Mouse (Mus musculus) kidney, embryonic 14.5 days (tissue): ENCODE measurements at regions not wholly inside any gene's neighbourhood (a gene's known extent, or its start where the extent isn't known, plus 50 kb on each side); places are given as distances from the start of the nearest gene placed in this dataset.

Experiments used
- ATAC-seq: fragments of 200-750 bp; cut with Nextera tagmentation; 2 replicates; pipeline ENCODE4 v1.8.0; 2017; ENCODE audit warnings: moderate number of reproducible peaks, mild to moderate bottlenecking, moderate TSS enrichment, moderate library complexity; ENCODE audit not compliant: low FRiP score, low TSS enrichment
- H3K27ac ChIP-seq: fragments of 300-500 bp; sonication (generic); 2 replicates; pipeline ENCODE4 v1.5.1; 2014; ENCODE audit warnings: low read depth, mild to moderate bottlenecking, low read length, moderate library complexity, mixed read lengths
- H3K27me3 ChIP-seq: fragments of 300-500 bp; sonication (generic); 2 replicates; pipeline ENCODE4 v1.6.1; 2014; ENCODE audit warnings: mild to moderate bottlenecking, low read length; ENCODE audit not compliant: control insufficient read depth, insufficient read depth
- H3K36me3 ChIP-seq: fragments of 300-500 bp; sonication (generic); 2 replicates; pipeline ENCODE4 v1.6.1; 2014; ENCODE audit warnings: low read length, mixed read lengths; ENCODE audit not compliant: control insufficient read depth, insufficient read depth
- H3K4me1 ChIP-seq: fragments of 300-500 bp; sonication (generic); 2 replicates; pipeline ENCODE4 v1.6.1; 2014; ENCODE audit warnings: low read length, mixed read lengths; ENCODE audit not compliant: control insufficient read depth, insufficient read depth
- H3K4me2 ChIP-seq: fragments of 300-500 bp; sonication (generic); replicated peaks from 2 replicates; pipeline ENCODE4 v1.6.1; 2014; ENCODE audit warnings: low read depth, mild to moderate bottlenecking, low read length
- H3K4me3 ChIP-seq: fragments of 300-500 bp; sonication (generic); 2 replicates; pipeline ENCODE4 v1.5.1; 2014; ENCODE audit warnings: mild to moderate bottlenecking, low read length
- H3K9ac ChIP-seq: fragments of 300-500 bp; sonication (generic); 2 replicates; pipeline ENCODE4 v1.6.1; 2014; ENCODE audit warnings: low read depth, mild to moderate bottlenecking, low read length, moderate library complexity
- H3K9me3 ChIP-seq: fragments of 300-500 bp; sonication (generic); 2 replicates; pipeline ENCODE4 v1.6.1; 2016; ENCODE audit warnings: low read length; ENCODE audit not compliant: control insufficient read depth
- WGBS: fragments of 180-500 bp; shearing (Covaris S2); extraction: QIAGEN DNeasy Blood & Tissue Kit; methylation state at CpG from one replicate; pipeline ENCODE4 v1.1.7; 2014; 5-methylcytosine and 5-hydroxymethylcytosine counted together

GRCm38 (mm10) chrX:167152611-167153010 is 56.5 kb downstream of the Tmsb4x start:
- H3K9me3 ChIP-seq: no peaks in the 10 kb centered on the region
- H3K36me3 ChIP-seq: no peaks in the 10 kb centered on the region
- no peaks in the 10 kb centered on the region for H3K27me3 ChIP-seq
- H3K9ac ChIP-seq: no peak overlapping the region
- no peak for ATAC-seq
- no peaks in the 10 kb centered on the region for H3K4me1 ChIP-seq
- H3K27ac ChIP-seq: no peak overlapping the region
- H3K4me3 ChIP-seq: no peak overlapping the region
- WGBS: 77% methylated on average over 4 of the region's 4 CpGs
- H3K4me2 ChIP-seq: no peak overlapping the region

- no peak for ATAC-seq
- Histone ChIP-seq H3K4me1 (no peaks in the 10 kb centered on the region), H3K9me3 (no peaks in the 10 kb centered on the region), H3K27me3 (no peaks in the 10 kb centered on the region), H3K9ac (no peak overlapping the region), H3K4me3 (no peak overlapping the region), H3K27ac (no peak overlapping the region), H3K4me2 (no peak overlapping the region), H3K36me3 (no peaks in the 10 kb centered on the region)
- WGBS: 77% methylated on average over 3 of the region's 3 CpGs
Observed at GRCm38 (mm10) chrX:167151341-167151740, 57.8 kb downstream of the Tmsb4x start.

DNA sequence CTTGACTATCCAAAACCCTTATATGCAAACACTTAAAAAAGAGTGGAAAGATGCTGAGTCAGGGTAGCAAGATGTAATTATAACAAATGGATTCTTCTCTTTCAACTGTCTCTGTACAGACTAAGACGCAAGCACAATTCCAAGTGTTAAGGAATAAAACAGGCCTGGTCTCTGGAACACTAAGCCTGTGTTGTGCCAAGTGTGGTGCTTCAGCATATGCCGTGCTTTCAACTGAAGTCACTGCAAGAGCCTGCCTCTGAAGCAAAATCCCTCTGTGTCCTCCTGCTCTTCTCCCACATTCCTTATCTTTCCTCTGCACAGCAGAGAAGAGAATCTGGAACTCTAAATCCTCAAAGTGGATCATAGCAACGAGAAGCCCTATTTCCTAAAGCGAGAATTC is 59.7 kb downstream of the Tmsb4x start:
- Histone ChIP-seq H3K4me3 (no peak overlapping the region), H3K9ac (no peak overlapping the region), H3K27me3 (no peaks in the 10 kb centered on the region), H3K27ac (no peak overlapping the region), H3K36me3 (no peaks in the 10 kb centered on the region), H3K9me3 (no peaks in the 10 kb centered on the region), H3K4me1 (no peaks in the 10 kb centered on the region), H3K4me2 (no peak overlapping the region)
- WGBS: 91% methylated on average over 4 of the region's 4 CpGs
- no peak for ATAC-seq

- Histone ChIP-seq H3K4me2 (no peak overlapping the region), H3K4me3 (no peak overlapping the region), H3K9me3 (no peaks in the 10 kb centered on the region), H3K4me1 (no peaks in the 10 kb centered on the region), H3K36me3 (no peaks in the 10 kb centered on the region), H3K27me3 (no peaks in the 10 kb centered on the region), H3K27ac (no peak overlapping the region), H3K9ac (no peak overlapping the region)
- WGBS: 77% methylated on average over 8 of the region's 8 CpGs
- no peak for ATAC-seq
Observed at GRCm38 (mm10) chrX:167146513-167147360, 62.4 kb downstream of the Tmsb4x start.

DNA sequence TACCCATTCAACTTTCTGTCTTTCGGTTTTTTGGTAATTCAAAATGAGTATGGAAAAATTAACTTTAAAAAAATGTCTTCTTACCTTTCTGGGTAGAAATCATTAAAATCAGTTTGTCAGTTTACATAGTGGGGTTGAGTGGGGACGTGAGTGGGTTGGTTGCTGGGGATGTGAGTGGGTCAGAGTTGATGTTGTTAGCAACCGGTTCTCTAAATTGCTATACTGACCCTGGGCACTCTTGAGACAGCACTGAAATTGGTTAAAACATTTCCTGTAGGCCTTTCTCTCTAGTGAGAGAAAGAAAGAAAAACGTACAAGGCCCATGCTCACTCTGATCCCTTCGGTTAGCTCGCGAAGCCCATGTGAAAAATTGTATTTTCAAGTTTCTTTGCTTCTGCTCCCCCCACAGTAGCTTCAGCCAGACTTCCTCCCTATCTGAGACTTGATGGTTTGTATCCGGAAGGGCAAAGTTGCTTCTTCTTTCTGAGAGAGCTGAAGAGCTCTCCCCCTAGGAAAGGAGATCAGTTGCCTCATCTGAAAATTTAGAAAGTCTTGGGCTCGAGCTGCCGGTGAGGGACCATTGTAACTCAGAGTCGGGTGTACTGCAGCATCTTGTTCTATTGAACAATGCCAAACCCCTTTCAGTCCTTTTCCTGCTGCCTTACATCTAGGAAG is 63.5 kb downstream of the Tmsb4x start:
- Histone ChIP-seq H3K9ac (no peak overlapping the region), H3K36me3 (no peaks in the 10 kb centered on the region), H3K27ac (no peak overlapping the region), H3K9me3 (no peaks in the 10 kb centered on the region), H3K4me3 (no peak overlapping the region), H3K4me2 (no peak overlapping the region), H3K4me1 (no peaks in the 10 kb centered on the region), H3K27me3 (no peaks in the 10 kb centered on the region)
- ATAC-seq: no peak
- WGBS: 77% methylated on average over 11 of the region's 11 CpGs

DNA sequence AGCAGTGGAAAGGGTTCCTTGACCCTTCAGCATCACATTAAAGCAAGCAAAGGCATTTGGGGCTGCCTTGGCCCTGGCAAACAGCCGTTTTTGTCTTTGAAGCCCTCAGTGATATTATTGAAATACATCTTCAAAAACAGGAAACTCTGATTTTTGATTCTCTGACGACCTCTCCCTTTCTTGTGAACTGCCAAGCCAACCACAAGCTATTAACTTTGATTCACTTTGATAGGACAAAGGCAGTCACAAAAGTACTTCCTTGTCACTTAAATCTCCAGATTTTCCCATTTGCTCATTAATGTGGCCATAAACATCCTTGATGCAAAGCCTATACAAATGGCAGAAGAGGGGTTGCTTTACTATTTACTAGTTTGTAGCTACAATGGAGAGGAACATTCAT is 70.0 kb downstream of the Tmsb4x start:
- H3K27me3 ChIP-seq: no peaks in the 10 kb centered on the region
- no peaks in the 10 kb centered on the region for H3K9me3 ChIP-seq
- H3K4me1 ChIP-seq: no peaks in the 10 kb centered on the region
- no peak overlapping the region for H3K9ac ChIP-seq
- WGBS: 60% methylated on average over 2 of the region's 2 CpGs
- no peak overlapping the region for H3K4me2 ChIP-seq
- H3K4me3 ChIP-seq: no peak overlapping the region
- H3K27ac ChIP-seq: no peak overlapping the region
- no peak for ATAC-seq
- H3K36me3 ChIP-seq: no peaks in the 10 kb centered on the region

GRCm38 (mm10) chrX:167134250-167134649 is 74.9 kb downstream of the Tmsb4x start:
- H3K9me3 ChIP-seq: no peaks in the 10 kb centered on the region
- H3K4me3 ChIP-seq: no peak overlapping the region
- WGBS: 94% methylated on average over 3 of the region's 3 CpGs
- no peak overlapping the region for H3K27ac ChIP-seq
- ATAC-seq: no peak
- H3K36me3 ChIP-seq: no peaks in the 10 kb centered on the region
- no peaks in the 10 kb centered on the region for H3K4me1 ChIP-seq
- no peaks in the 10 kb centered on the region for H3K27me3 ChIP-seq
- no peak overlapping the region for H3K9ac ChIP-seq
- no peak overlapping the region for H3K4me2 ChIP-seq

GRCm38 (mm10) chrX:167132989-167133395 is 76.1 kb downstream of the Tmsb4x start:
- Histone ChIP-seq H3K36me3 (no peaks in the 10 kb centered on the region), H3K9ac (no peak overlapping the region), H3K9me3 (no peaks in the 10 kb centered on the region), H3K4me2 (no peak overlapping the region), H3K4me3 (no peak overlapping the region), H3K4me1 (no peaks in the 10 kb centered on the region), H3K27ac (no peak overlapping the region), H3K27me3 (no peaks in the 10 kb centered on the region)
- WGBS: 61% methylated on average over 4 of the region's 4 CpGs
- ATAC-seq: no peak

- Histone ChIP-seq H3K4me2 (no peak overlapping the region), H3K27ac (no peak overlapping the region), H3K27me3 (no peaks in the 10 kb centered on the region; the same call in 1 of the 2 replicates), H3K4me3 (no peak overlapping the region), H3K9ac (no peak overlapping the region), H3K36me3 (no peaks in the 10 kb centered on the region), H3K9me3 (no peaks in the 10 kb centered on the region), H3K4me1 (no peaks in the 10 kb centered on the region)
- ATAC-seq: no peak
- 92% methylated on average over 3 of the region's 3 CpGs for WGBS
Observed at GRCm38 (mm10) chrX:167131317-167131716, 77.8 kb downstream of the Tmsb4x start.
